Mouse (Mus musculus): ENCODE results near the gene As3mt. TPM values are rescaled to one million over a fixed set of nuclear protein-coding genes. Genes with fewer than 3 reads are reported as not detected.

As3mt gene
- polyA plus RNA-seq, 1 experiment: 0.74 TPM

- Histone ChIP-seq H3K4me3 (ENCODE audit: insufficient read depth, poor library complexity, severe bottlenecking) (peak overlapping the region; percentile 84), H3K79me3 (ENCODE audit: low read depth) (no peaks in the 10 kb centered on the region), H3ac (ENCODE audit: control insufficient read depth, insufficient read length, low read depth) (peak overlapping the region; percentile 87), H3K79me2 (ENCODE audit: control insufficient read depth, insufficient read depth) (peaks cover 7% of the 10 kb centered on the region), H3K27me3 (ENCODE audit: control insufficient read depth, insufficient read depth, insufficient read length) (no peaks in the 10 kb centered on the region), H3K36me3 (ENCODE audit: control insufficient read depth, insufficient read depth) (no peaks in the 10 kb centered on the region)
- TF ChIP-seq MYOD1 (IDR thresholded peaks at IDR 0.05; ENCODE audit: control insufficient read depth, insufficient read length, low read depth) (no peak), CEBPB (IDR thresholded peaks at IDR 0.05; ENCODE audit: low read depth) (no peak), USF1 (IDR thresholded peaks at IDR 0.05; ENCODE audit: low read depth) (no peak), MAX (IDR thresholded peaks at IDR 0.05) (no peak), CTCF (IDR thresholded peaks at IDR 0.05; ENCODE audit: control insufficient read depth, insufficient read depth, insufficient read length) (no peak), FOSL1 (IDR thresholded peaks at IDR 0.05; ENCODE audit: insufficient read depth, low read length, poor library complexity, severe bottlenecking) (no peak)
These were observed 55.2 kb downstream of the As3mt start for GRCm38 (mm10) chr19:46762291-46762991.

DNA sequence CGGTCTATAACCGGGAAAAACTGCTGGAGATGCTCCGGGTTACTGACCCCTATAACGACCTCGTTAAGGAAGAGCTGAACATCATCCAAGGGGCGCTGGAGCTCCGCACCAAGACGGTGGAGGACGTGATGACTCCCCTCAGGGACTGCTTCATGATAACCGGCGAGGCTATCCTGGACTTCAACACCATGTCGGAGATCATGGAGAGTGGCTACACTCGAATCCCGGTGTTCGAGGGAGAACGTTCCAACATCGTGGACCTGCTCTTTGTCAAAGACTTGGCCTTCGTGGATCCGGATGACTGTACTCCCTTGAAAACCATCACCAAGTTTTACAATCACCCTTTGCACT is 55.7 kb downstream of the As3mt start:
- TF ChIP-seq MYOD1 (IDR thresholded peaks at IDR 0.05; ENCODE audit: control insufficient read depth, insufficient read length, low read depth) (no peak), MAX (IDR thresholded peaks at IDR 0.05) (no peak), MYOG (IDR thresholded peaks at IDR 0.05; ENCODE audit: control insufficient read depth, extremely low read depth, insufficient read length) (no peak), FOSL1 (IDR thresholded peaks at IDR 0.05; ENCODE audit: insufficient read depth, low read length, poor library complexity, severe bottlenecking) (no peak), CTCF (IDR thresholded peaks at IDR 0.05; ENCODE audit: control insufficient read depth, insufficient read depth, insufficient read length) (no peak), CEBPB (IDR thresholded peaks at IDR 0.05; ENCODE audit: low read depth) (no peak), USF1 (IDR thresholded peaks at IDR 0.05; ENCODE audit: low read depth) (no peak)
- no peaks in the 10 kb centered on the region for H3K27me3 ChIP-seq (ENCODE audit: control insufficient read depth, insufficient read depth, insufficient read length)

GRCm38 (mm10) chr19:46763356-46763755 is 56.1 kb downstream of the As3mt start:
- Histone ChIP-seq H3K79me2 (ENCODE audit: control insufficient read depth, insufficient read depth) (peaks cover 7% of the 10 kb centered on the region), H3K27me3 (ENCODE audit: control insufficient read depth, insufficient read depth, insufficient read length) (no peaks in the 10 kb centered on the region), H3ac (ENCODE audit: control insufficient read depth, insufficient read length, low read depth) (no peak overlapping the region), H3K4me3 (ENCODE audit: insufficient read depth, poor library complexity, severe bottlenecking) (no peak overlapping the region), H3K79me3 (ENCODE audit: low read depth) (no peaks in the 10 kb centered on the region), H3K36me3 (ENCODE audit: control insufficient read depth, insufficient read depth) (no peaks in the 10 kb centered on the region)
- TF ChIP-seq MAX (IDR thresholded peaks at IDR 0.05) (no peak), MYOD1 (IDR thresholded peaks at IDR 0.05; ENCODE audit: control insufficient read depth, insufficient read length, low read depth) (no peak), CEBPB (IDR thresholded peaks at IDR 0.05; ENCODE audit: low read depth) (no peak), MYOG (IDR thresholded peaks at IDR 0.05; ENCODE audit: control insufficient read depth, extremely low read depth, insufficient read length) (no peak), FOSL1 (IDR thresholded peaks at IDR 0.05; ENCODE audit: insufficient read depth, low read length, poor library complexity, severe bottlenecking) (no peak), USF1 (IDR thresholded peaks at IDR 0.05; ENCODE audit: low read depth) (no peak), CTCF (IDR thresholded peaks at IDR 0.05; ENCODE audit: control insufficient read depth, insufficient read depth, insufficient read length) (no peak)

More for the DNA sequence above, 55.7 kb downstream of the As3mt start:
- peaks cover 7% of the 10 kb centered on the region for H3K79me2 ChIP-seq (ENCODE audit: control insufficient read depth, insufficient read depth)
- no peak overlapping the region for H3ac ChIP-seq (ENCODE audit: control insufficient read depth, insufficient read length, low read depth)
- no peak overlapping the region for H3K4me3 ChIP-seq (ENCODE audit: insufficient read depth, poor library complexity, severe bottlenecking)
- no peaks in the 10 kb centered on the region for H3K79me3 ChIP-seq (ENCODE audit: low read depth)
- no peaks in the 10 kb centered on the region for H3K36me3 ChIP-seq (ENCODE audit: control insufficient read depth, insufficient read depth)

GRCm38 (mm10) chr19:46763932-46764762 is 56.9 kb downstream of the As3mt start:
- TF ChIP-seq CTCF (IDR thresholded peaks at IDR 0.05; ENCODE audit: control insufficient read depth, insufficient read depth, insufficient read length): no peak
- no peak for TF ChIP-seq MYOD1 (IDR thresholded peaks at IDR 0.05; ENCODE audit: control insufficient read depth, insufficient read length, low read depth)
- TF ChIP-seq USF1 (IDR thresholded peaks at IDR 0.05; ENCODE audit: low read depth): no peak
- no peak for TF ChIP-seq MYOG (IDR thresholded peaks at IDR 0.05; ENCODE audit: control insufficient read depth, extremely low read depth, insufficient read length)
- no peak for TF ChIP-seq CEBPB (IDR thresholded peaks at IDR 0.05; ENCODE audit: low read depth)
- no peak for TF ChIP-seq MAX (IDR thresholded peaks at IDR 0.05)
- TF ChIP-seq FOSL1 (IDR thresholded peaks at IDR 0.05; ENCODE audit: insufficient read depth, low read length, poor library complexity, severe bottlenecking): no peak
- no peaks in the 10 kb centered on the region for H3K27me3 ChIP-seq (ENCODE audit: control insufficient read depth, insufficient read depth, insufficient read length)
- peaks cover 7% of the 10 kb centered on the region for H3K79me2 ChIP-seq (ENCODE audit: control insufficient read depth, insufficient read depth)
- no peak overlapping the region for H3ac ChIP-seq (ENCODE audit: control insufficient read depth, insufficient read length, low read depth)
- no peaks in the 10 kb centered on the region for H3K79me3 ChIP-seq (ENCODE audit: low read depth)
- no peaks in the 10 kb centered on the region for H3K36me3 ChIP-seq (ENCODE audit: control insufficient read depth, insufficient read depth)
- H3K4me3 ChIP-seq (ENCODE audit: insufficient read depth, poor library complexity, severe bottlenecking): no peak overlapping the region

- Histone ChIP-seq H3K4me3 (ENCODE audit: insufficient read depth, poor library complexity, severe bottlenecking) (no peak overlapping the region), H3K36me3 (ENCODE audit: control insufficient read depth, insufficient read depth) (no peaks in the 10 kb centered on the region), H3K79me2 (ENCODE audit: control insufficient read depth, insufficient read depth) (peaks cover 7% of the 10 kb centered on the region), H3ac (ENCODE audit: control insufficient read depth, insufficient read length, low read depth) (no peak overlapping the region), H3K79me3 (ENCODE audit: low read depth) (no peaks in the 10 kb centered on the region), H3K27me3 (ENCODE audit: control insufficient read depth, insufficient read depth, insufficient read length) (no peaks in the 10 kb centered on the region)
- TF ChIP-seq USF1 (IDR thresholded peaks at IDR 0.05; ENCODE audit: low read depth) (no peak), CEBPB (IDR thresholded peaks at IDR 0.05; ENCODE audit: low read depth) (no peak), MYOD1 (IDR thresholded peaks at IDR 0.05; ENCODE audit: control insufficient read depth, insufficient read length, low read depth) (no peak), FOSL1 (IDR thresholded peaks at IDR 0.05; ENCODE audit: insufficient read depth, low read length, poor library complexity, severe bottlenecking) (no peak), CTCF (IDR thresholded peaks at IDR 0.05; ENCODE audit: control insufficient read depth, insufficient read depth, insufficient read length) (no peak), MYOG (IDR thresholded peaks at IDR 0.05; ENCODE audit: control insufficient read depth, extremely low read depth, insufficient read length) (no peak), MAX (IDR thresholded peaks at IDR 0.05) (no peak)
These were observed 57.5 kb downstream of the As3mt start for GRCm38 (mm10) chr19:46764763-46765117.
